Mouse (Mus musculus) heart, embryonic 13.5 days (tissue): ENCODE results near the gene Trim47. TPM values are rescaled to one million over a fixed set of nuclear protein-coding genes. Genes with fewer than 3 reads are reported as not detected.

Experiments
- ATAC-seq: fragments of 200-750 bp; cut with Nextera tagmentation; 2 replicates; pipeline ENCODE4 v1.8.0; 2017; ENCODE audit warnings: moderate TSS enrichment; ENCODE audit not compliant: insufficient number of reproducible peaks, low FRiP score, low TSS enrichment; ENCODE audit errors: extremely low read depth
- H3K27ac ChIP-seq: fragments of 300-500 bp; sonication (generic); replicated peaks from 2 replicates; pipeline ENCODE4 v1.5.1; 2015; ENCODE audit warnings: moderate library complexity, mild to moderate bottlenecking, inconsistent platforms
- H3K27me3 ChIP-seq: fragments of 300-500 bp; sonication (generic); replicated peaks from 2 replicates; pipeline ENCODE4 v1.6.1; 2015; ENCODE audit warnings: mild to moderate bottlenecking, inconsistent platforms
- H3K36me3 ChIP-seq: fragments of 300-500 bp; sonication (generic); 2 replicates; pipeline ENCODE4 v1.6.1; 2015; ENCODE audit warnings: mild to moderate bottlenecking, inconsistent platforms
- H3K4me1 ChIP-seq: fragments of 300-500 bp; sonication (generic); 2 replicates; pipeline ENCODE4 v1.6.1; 2015; ENCODE audit warnings: inconsistent platforms
- H3K4me2 ChIP-seq: fragments of 300-500 bp; sonication (generic); 2 replicates; pipeline ENCODE4 v1.6.1; 2015; ENCODE audit warnings: inconsistent platforms, mild to moderate bottlenecking, moderate library complexity
- H3K4me3 ChIP-seq: fragments of 300-500 bp; sonication (generic); 2 replicates; pipeline ENCODE4 v1.5.1; 2015; ENCODE audit warnings: moderate library complexity, mild to moderate bottlenecking, inconsistent platforms
- H3K9ac ChIP-seq: fragments of 300-500 bp; sonication (generic); 2 replicates; pipeline ENCODE4 v1.6.1; 2015; ENCODE audit warnings: inconsistent platforms, mild to moderate bottlenecking, moderate library complexity
- H3K9me3 ChIP-seq: fragments of 300-500 bp; sonication (generic); 2 replicates; pipeline ENCODE4 v1.6.1; 2016; ENCODE audit warnings: inconsistent platforms
- WGBS: fragments of 180-500 bp; shearing (Covaris S2); methylation state at CpG from one replicate; pipeline ENCODE4 v1.1.7; 2015; ENCODE audit warnings: mixed read lengths; 5-methylcytosine and 5-hydroxymethylcytosine counted together
- polyA plus RNA-seq: library from polyadenylated mRNA; unstranded; fragments of >200 nt; fragmentation: Nextera tagmentation; extraction: Ambion mirVana; gene quantifications from 2 replicates; pipeline ENCODE4 v1.2.1, GENCODE M21; 2015

The Trim47 gene
- polyA plus RNA-seq, 1 experiment from 2014 or later: 46.1 TPM

DNA sequence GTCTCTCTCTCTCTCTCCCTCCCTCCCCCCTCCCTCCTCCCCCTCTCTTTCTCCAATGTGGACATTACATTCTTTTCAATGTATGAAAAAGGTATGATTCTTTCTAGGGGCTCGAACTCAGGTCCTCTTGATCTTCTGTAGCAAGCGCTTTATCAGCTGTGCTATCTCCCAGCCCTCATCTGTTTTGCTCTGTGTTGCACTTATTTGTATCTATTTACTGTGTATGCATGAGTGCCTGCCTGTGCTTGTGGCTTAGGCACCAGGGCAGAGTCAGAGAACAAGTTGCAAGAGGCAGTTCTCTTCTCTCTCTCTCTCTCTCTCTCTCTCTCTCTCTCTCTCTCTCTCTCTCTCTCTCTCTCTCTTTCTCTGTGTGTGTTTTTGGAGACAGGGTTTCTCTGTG is 21.9 kb downstream of the Trim47 start:
- H3K36me3 ChIP-seq: peaks cover 28% of the 10 kb centered on the region
- 76% methylated on average over 2 of the region's 2 CpGs for WGBS

DNA sequence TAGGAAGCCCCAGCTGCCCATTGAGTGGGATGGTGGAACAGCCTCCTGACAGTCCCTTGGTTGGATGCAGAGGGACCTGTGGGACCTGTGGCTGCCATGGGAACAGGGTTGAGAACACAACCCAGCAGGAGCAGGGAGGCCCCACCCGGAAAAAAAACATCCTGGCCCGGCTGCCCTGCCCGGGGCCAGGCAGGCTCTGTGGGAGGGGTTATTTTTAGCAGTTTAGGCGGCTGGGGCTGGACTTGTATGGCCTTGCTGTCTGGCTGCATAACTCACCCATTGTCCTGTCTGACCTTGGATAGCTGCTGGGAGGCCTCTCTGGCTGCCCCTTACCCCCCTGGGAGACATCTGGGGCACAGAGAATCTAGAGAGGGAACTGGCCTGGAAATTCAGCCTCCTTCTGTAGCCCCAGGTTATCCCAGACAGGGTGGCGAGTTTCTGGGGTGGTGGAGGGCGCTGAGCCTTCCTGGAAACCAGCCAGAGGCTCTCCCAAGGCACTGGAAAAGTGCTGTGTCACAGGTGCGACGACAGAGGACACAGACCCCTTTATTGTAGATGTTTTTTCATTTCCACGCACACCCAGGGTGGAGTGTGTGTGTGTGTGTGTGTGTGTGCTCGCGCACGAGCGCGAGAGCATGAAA is 22.9 kb downstream of the Trim47 start:
- H3K36me3 ChIP-seq: peaks cover 28% of the 10 kb centered on the region
- H3K4me3 ChIP-seq: no peak overlapping the region
- H3K4me1 ChIP-seq: peaks cover 99% of the 10 kb centered on the region
- H3K27ac ChIP-seq: peak overlapping the region; percentile 97
- ATAC-seq: peak; percentile 64
- no peaks in the 10 kb centered on the region for H3K9me3 ChIP-seq
- H3K4me2 ChIP-seq: peak overlapping the region; percentile 38
- peaks cover 24% of the 10 kb centered on the region for H3K27me3 ChIP-seq
- peak overlapping the region; percentile 71 for H3K9ac ChIP-seq
- WGBS: 22% methylated on average over 14 of the region's 14 CpGs

More for the DNA sequence above, 21.9 kb downstream of the Trim47 start:
- no peak overlapping the region for H3K4me3 ChIP-seq
- H3K27ac ChIP-seq: peak overlapping the region; percentile 97
- H3K9me3 ChIP-seq: no peaks in the 10 kb centered on the region
- peak overlapping the region; percentile 71 for H3K9ac ChIP-seq
- peaks cover 33% of the 10 kb centered on the region for H3K27me3 ChIP-seq
- no peak for ATAC-seq
- H3K4me1 ChIP-seq: peaks cover 99% of the 10 kb centered on the region
- no peak overlapping the region for H3K4me2 ChIP-seq

DNA sequence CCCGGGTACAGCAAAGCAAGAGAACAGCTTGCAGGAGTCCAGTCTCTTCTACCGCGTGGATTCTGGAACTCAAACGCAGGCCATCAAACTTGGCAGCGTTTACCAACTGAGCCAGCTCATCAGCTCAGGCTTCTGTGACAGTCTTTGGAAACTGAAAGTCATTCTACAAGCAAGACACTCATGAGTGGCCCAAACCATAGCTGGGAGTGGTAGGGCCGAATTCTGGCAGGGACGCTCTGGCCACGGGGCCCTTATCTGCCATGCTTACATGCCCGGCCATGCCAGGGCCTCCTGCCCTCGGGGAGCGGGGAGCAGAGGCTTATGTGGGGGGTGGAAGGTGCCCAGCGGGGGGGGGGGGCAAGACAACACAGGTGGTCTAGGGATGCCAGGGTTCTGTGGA is 23.4 kb downstream of the Trim47 start:
- 59% methylated on average over 12 of the region's 12 CpGs for WGBS
- H3K4me3 ChIP-seq: no peak overlapping the region
- peaks cover 19% of the 10 kb centered on the region for H3K27me3 ChIP-seq
- H3K9me3 ChIP-seq: no peaks in the 10 kb centered on the region
- peak overlapping the region; percentile 97 for H3K27ac ChIP-seq
- H3K4me1 ChIP-seq: peaks cover 99% of the 10 kb centered on the region
- peak overlapping the region; percentile 47 for H3K9ac ChIP-seq
- peaks cover 28% of the 10 kb centered on the region for H3K36me3 ChIP-seq
- ATAC-seq: no peak
- peak overlapping the region; percentile 38 for H3K4me2 ChIP-seq

DNA sequence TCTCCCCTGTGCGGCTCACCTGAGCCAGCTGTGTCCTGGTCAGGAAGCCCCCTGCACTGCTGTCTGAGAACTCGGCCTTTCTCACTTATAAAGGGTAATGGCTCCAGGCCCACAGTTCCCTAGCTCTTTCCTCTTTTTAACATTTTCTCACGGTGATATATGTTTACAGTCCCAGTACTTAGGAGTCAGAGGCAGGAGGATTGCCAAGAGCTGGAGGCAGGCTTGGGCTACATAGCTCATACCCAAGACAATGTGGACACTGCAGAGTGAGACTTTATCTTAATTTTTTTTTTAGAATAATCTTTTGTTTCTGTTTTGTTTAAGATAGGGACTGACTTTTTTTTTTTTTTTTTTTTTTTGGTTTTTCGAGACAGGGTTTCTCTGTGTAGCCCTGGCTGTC is 24.5 kb downstream of the Trim47 start:
- peaks cover 90% of the 10 kb centered on the region for H3K4me1 ChIP-seq
- H3K36me3 ChIP-seq: peaks cover 24% of the 10 kb centered on the region
- H3K27me3 ChIP-seq: peaks cover 8% of the 10 kb centered on the region
- peak overlapping the region; percentile 64 for H3K9ac ChIP-seq
- H3K4me2 ChIP-seq: peak overlapping the region; percentile 32
- 52% methylated on average over 3 of the region's 4 CpGs for WGBS
- H3K4me3 ChIP-seq: no peak overlapping the region
- H3K27ac ChIP-seq: peak overlapping the region; percentile 97
- no peak for ATAC-seq
- H3K9me3 ChIP-seq: no peaks in the 10 kb centered on the region

DNA sequence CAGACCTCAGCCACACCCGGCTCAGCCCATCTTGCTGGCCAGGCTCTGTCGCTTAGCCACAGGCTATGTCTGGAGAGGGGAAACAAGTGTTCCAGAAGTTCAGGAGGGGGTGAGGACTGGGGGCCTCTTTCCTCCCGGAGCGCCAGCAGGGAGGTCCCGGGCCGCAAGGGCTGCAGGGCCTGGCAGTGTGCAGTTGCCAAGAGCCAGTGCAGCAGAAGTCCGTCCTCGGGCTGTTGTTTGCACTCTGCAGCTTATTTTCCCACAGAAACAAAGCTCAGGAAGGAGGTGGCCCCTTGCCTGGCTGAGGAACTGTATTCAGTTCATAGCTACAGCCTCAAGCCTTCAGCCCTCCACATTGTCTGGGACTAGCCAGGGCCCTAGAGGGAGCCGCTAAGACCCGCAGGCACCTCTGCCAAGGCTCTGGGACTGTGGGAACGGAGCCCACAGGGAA is 25.1 kb downstream of the Trim47 start:
- H3K9ac ChIP-seq: peak overlapping the region; percentile 64
- WGBS: 36% methylated on average over 11 of the region's 11 CpGs
- ATAC-seq: no peak
- H3K4me2 ChIP-seq: peak overlapping the region; percentile 32
- H3K4me1 ChIP-seq: peaks cover 85% of the 10 kb centered on the region
- peaks cover 20% of the 10 kb centered on the region for H3K36me3 ChIP-seq
- no peak overlapping the region for H3K4me3 ChIP-seq
- peaks cover under 1% of the 10 kb centered on the region; the same call in 1 of the 2 replicates for H3K9me3 ChIP-seq
- H3K27ac ChIP-seq: peak overlapping the region; percentile 97
- H3K27me3 ChIP-seq: peaks cover 3% of the 10 kb centered on the region

DNA sequence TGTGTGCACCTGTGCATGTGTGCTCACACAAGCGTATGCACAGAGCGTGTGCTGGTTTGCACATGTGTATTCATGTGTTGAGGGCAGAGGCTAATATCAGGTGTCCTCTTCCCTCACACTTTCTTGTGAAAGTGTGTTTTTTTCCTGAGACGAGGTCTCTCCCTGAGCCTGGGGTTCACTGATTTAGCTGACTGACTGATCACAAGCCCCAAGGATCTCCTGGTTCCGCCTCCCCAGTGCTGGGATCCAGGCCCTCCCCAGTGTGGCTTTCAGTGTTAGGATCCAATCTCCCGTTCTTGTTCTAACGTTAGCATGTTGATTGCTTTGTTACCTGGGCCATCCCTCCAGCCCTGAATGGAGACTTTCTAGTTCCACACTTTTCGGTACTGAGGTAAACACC is 26.2 kb downstream of the Trim47 start:
- Histone ChIP-seq H3K9me3 (peaks cover 6% of the 10 kb centered on the region; the same call in 1 of the 2 replicates), H3K9ac (peak overlapping the region; percentile 64), H3K36me3 (peaks cover 9% of the 10 kb centered on the region), H3K27ac (peak overlapping the region; percentile 97), H3K4me1 (peaks cover 74% of the 10 kb centered on the region), H3K4me2 (no peak overlapping the region), H3K27me3 (no peaks in the 10 kb centered on the region), H3K4me3 (no peak overlapping the region)
- ATAC-seq: no peak
- WGBS: 69% methylated on average over 7 of the region's 7 CpGs

DNA sequence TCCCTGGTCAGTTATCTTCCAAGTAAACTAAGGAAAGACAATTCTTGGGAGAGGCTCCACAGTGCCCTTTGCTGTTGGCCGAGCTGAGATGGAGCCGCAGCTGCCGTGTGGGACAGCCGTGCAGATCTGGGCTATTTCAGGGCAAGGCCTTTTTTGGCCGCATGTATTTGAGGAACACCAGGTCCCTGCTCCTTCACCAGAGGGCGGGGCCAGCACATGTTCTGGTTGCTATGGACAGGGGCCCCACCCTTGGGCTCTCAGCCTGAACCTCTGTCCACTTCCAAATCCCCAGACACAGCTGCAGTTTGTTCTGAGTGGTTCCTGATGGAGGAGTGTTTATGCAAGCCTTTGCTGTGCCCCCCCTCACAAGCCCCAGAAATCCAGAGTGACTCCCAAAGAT is 26.6 kb downstream of the Trim47 start:
- H3K4me2 ChIP-seq: no peak overlapping the region
- H3K9ac ChIP-seq: peak overlapping the region; percentile 64
- H3K27ac ChIP-seq: peak overlapping the region; percentile 97
- WGBS: 15% methylated on average over 6 of the region's 6 CpGs
- H3K27me3 ChIP-seq: no peaks in the 10 kb centered on the region
- peaks cover 69% of the 10 kb centered on the region for H3K4me1 ChIP-seq
- peaks cover 6% of the 10 kb centered on the region; the same call in 1 of the 2 replicates for H3K9me3 ChIP-seq
- ATAC-seq: no peak
- no peak overlapping the region for H3K4me3 ChIP-seq
- H3K36me3 ChIP-seq: peaks cover 5% of the 10 kb centered on the region

DNA sequence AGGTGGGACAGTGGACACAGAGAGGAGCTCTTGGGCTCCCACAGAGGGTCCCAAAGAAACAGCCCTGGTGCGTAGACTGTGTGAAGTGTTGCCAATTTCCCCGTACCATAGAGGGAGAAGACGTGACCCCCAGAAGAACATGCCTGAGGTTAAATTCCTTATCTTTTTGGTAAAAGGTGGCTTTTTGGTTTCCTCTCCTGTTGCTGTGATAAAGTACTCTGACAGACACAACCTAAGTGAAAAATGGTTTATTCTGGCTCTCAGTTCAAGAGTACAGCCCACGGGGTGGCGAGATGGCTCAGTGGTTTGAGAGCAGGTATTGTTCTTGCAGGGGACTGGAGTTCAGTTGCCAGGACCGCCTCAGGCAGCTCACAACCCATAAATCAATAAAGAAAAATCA is 27.5 kb downstream of the Trim47 start:
- no peaks in the 10 kb centered on the region for H3K36me3 ChIP-seq
- H3K4me3 ChIP-seq: no peak overlapping the region
- peaks cover 60% of the 10 kb centered on the region for H3K4me1 ChIP-seq
- H3K9ac ChIP-seq: peak overlapping the region; percentile 33
- 79% methylated on average over 6 of the region's 6 CpGs for WGBS
- no peaks in the 10 kb centered on the region for H3K27me3 ChIP-seq
- H3K27ac ChIP-seq: peak overlapping the region; percentile 80
- H3K4me2 ChIP-seq: no peak overlapping the region
- H3K9me3 ChIP-seq: peaks cover 6% of the 10 kb centered on the region; the same call in 1 of the 2 replicates
- no peak for ATAC-seq

DNA sequence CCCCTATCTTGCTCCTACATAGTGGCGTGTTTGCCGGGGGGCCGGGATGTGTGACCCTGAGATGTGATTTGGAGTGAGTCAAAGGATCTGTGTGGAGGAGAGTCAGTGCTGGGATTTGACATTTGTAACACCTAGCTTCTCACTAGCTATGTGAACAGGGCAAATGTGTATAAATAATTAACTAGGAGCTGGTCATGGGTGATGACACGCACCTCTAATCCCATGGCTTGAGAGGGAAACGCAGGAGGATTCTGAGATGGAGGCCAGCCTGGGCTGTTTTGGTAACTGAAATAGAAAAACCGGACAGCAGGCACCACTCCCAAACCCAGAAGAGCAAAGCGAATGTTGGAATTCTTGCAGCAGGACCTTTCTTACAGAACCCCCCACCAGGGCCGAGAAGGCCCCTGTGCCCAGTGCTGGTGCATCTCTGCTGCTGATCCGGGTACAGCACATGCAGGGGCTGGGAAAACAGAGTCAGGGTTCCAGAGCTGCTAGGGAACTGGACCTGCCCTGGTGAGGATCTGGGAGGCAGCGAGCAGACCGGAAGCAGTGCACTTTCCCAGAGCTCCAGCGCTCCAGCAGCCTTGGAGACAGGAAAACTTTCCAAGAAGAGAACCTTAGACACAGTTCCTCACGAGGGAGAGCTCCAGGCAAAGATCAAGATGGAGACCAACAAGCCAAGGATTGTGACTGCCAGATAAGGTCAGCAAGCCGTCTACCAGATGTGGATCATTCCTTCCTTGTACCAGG is 28.1 kb downstream of the Trim47 start:
- ATAC-seq: no peak
- Histone ChIP-seq H3K9me3 (peaks cover 6% of the 10 kb centered on the region; the same call in 1 of the 2 replicates), H3K4me1 (peaks cover 58% of the 10 kb centered on the region), H3K4me2 (no peak overlapping the region), H3K27ac (peak overlapping the region; percentile 80), H3K4me3 (no peak overlapping the region), H3K9ac (peak overlapping the region; percentile 33), H3K27me3 (no peaks in the 10 kb centered on the region), H3K36me3 (no peaks in the 10 kb centered on the region)
- WGBS: 60% methylated on average over 14 of the region's 14 CpGs

DNA sequence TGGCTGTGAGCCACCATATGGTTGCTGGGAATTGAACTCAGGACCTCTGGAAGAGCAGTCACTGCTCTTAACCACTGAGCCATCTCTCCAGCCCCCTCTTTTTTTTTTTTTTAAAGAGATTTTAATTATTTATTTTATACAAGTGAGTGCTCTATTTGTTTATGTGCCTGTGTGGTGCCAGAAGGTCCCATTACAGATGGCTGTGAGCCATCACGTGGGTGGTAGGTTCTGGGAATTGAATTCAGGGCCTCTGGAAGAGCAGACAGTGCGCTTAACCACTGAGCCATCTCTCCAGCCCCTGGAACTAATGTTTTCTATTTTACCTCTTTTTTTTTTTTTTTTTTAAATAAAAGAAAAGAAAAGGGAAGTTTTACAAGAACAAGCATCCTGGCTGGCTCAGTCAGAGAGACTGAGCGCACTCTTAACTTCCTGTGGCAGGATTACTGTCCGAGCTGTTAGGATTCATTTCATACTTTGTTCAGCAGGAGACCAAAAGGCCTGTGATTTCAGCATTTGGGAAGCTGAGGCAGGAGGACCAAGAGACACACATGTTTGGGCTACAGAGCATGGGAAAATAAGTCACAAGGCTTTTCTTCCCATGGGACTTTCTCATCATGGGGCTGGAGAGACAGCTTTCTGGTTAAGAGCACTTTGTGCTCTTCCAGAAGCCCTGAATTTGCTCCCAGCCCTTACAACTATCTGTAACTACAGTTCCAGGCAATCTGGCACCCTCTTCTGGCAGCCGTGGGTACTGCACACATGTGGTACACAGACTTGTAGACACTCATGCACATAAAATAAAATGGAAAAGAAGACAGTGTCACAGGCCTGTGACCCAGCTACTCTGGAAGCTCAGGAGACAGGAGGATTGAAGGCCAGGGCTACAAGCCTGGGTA is 30.5 kb downstream of the Trim47 start:
- Histone ChIP-seq H3K4me3 (no peak overlapping the region), H3K4me1 (peaks cover 42% of the 10 kb centered on the region), H3K36me3 (no peaks in the 10 kb centered on the region), H3K9me3 (peaks cover 6% of the 10 kb centered on the region; the same call in 1 of the 2 replicates), H3K27me3 (no peaks in the 10 kb centered on the region), H3K9ac (no peak overlapping the region), H3K4me2 (no peak overlapping the region), H3K27ac (no peak overlapping the region)
- 90% methylated on average over 5 of the region's 5 CpGs for WGBS
- no peak for ATAC-seq

DNA sequence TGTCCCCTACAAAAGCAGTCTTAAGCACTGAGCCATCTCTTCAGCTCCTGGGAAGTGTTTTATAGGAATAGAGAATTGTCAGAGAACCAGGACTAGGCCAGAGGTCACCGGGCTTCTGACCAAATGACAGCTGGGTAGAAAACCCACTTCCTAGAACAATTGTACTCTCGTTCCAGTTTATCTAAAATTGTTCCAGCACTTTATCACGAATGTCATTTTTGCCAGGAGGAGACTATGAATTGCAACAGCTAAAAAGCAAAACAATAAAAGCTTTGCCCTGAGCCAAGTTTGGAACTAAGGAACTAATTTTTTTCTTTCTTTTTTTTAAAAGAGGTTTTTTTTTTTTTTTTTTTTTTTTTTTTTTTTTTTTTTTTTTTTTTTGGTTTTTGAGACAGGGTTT is 31.4 kb downstream of the Trim47 start:
- Histone ChIP-seq H3K4me3 (no peak overlapping the region), H3K9me3 (peaks cover 6% of the 10 kb centered on the region; the same call in 1 of the 2 replicates), H3K27me3 (no peaks in the 10 kb centered on the region), H3K4me1 (peaks cover 33% of the 10 kb centered on the region), H3K9ac (no peak overlapping the region), H3K36me3 (no peaks in the 10 kb centered on the region), H3K4me2 (no peak overlapping the region), H3K27ac (peak overlapping the region; percentile 46; the same call in 1 of the 2 replicates)
- no peak for ATAC-seq
- 58% methylated on average over 3 of the region's 3 CpGs for WGBS
